Mouse (Mus musculus): ENCODE data around the gene Kri1. TPM values are rescaled to one million over a fixed set of nuclear protein-coding genes. Genes with fewer than 3 reads are reported as not detected.
"Not testable (repeated sequence)": the region's sequence is repeated elsewhere in the genome, so short reads cannot be mapped to it uniquely, and the experiment has no call there.

Kri1 gene
- polyA plus RNA-seq, 1 experiment from 2014 or later = 8.7 TPM

DNA sequence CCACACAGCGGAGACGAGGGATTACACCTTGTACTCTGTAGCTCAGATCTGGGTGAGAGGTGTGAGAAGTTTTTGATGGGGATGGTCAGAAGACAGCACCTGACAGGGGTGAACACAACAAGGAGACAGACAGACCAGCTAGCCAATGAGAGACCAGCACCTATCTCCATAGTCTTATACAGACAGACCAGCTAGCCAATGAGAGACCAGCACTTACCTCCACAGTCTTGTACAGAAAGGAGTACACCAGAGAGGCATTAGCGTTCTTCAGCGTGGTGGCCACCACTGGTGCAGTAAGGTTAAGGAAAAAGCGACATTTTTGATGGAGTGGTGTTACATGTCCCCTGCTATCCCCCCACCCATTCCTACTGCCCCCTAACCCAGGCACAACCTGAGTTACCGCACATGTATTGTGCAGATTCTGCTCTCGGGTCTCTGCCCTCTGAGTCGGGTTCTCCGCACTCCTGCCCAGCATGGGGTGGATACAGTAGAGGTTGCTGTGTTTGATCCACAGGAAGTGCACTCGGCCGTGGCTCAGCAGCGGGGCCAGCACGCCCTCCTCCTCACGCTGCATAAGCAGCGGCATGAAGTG is 21.5 kb upstream of the Kri1 start:
- no peak for DNase-seq (ENCODE audit: low spot score)
- H3K9me3 ChIP-seq (replicated peaks; ENCODE audit: low read length) = no peaks in the 10 kb centered on the region
- no peak overlapping the region for H3K9ac ChIP-seq (ENCODE audit: low read depth, low read length)
- no peak for TF ChIP-seq CTCF (IDR thresholded peaks at IDR 0.05; ENCODE audit: low read depth)
- no peak overlapping the region for H3K4me3 ChIP-seq (replicated peaks; ENCODE audit: low read depth, low read length)
- no peaks in the 10 kb centered on the region for H3K4me1 ChIP-seq (replicated peaks; ENCODE audit: insufficient read depth, low read length)
- peak overlapping the region; percentile 36; the same call in 1 of the 2 replicates for H3K27ac ChIP-seq
- 43% methylated on average over 15 of the region's 15 CpGs for whole genome bisulfite sequencing
- H3K4me2 ChIP-seq (ENCODE audit: low read length) = peak overlapping the region; percentile 37; the same call in 1 of the 2 replicates
- peak; percentile 74 for ATAC-seq (replicated peaks; ENCODE audit: low FRiP score, low read depth)
- H3K36me3 ChIP-seq (ENCODE audit: insufficient read depth, low read length) = no peaks in the 10 kb centered on the region
- no peaks in the 10 kb centered on the region for H3K27me3 ChIP-seq (ENCODE audit: insufficient read depth, low read length)

GRCm38 (mm10) chr9:21305065-21305464 is 17.3 kb upstream of the Kri1 start:
- WGBS = 73% methylated on average over 7 of the region's 7 CpGs
- no peak for TF ChIP-seq CTCF (IDR thresholded peaks at IDR 0.05; ENCODE audit: low read depth)

DNA sequence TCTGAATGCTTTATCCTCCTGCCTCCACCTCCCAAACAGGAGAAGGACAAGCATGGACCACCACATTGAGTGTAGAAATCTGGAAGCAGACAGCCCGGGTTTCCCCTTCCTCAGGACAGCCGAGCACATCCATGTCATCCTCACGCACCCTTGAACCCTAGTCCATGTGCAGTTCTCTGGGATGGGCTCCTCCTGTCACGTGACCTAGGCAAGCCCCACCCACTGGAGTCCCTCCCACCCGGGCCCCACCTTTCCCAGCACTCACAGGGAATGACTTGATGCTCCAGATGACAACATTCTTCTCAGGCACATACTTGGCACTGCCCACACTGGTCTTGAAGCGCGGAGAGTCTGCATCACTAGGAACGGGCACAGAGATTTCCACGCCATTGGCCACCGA is 11.2 kb upstream of the Kri1 start:
- no peaks in the 10 kb centered on the region for H3K4me1 ChIP-seq (replicated peaks; ENCODE audit: insufficient read depth, low read length)
- no peak for TF ChIP-seq CTCF (IDR thresholded peaks at IDR 0.05; ENCODE audit: low read depth)
- DNase-seq (ENCODE audit: low spot score) = no peak
- no peak overlapping the region for H3K9ac ChIP-seq (ENCODE audit: low read depth, low read length)
- ATAC-seq (replicated peaks; ENCODE audit: low FRiP score, low read depth) = no peak
- H3K36me3 ChIP-seq (ENCODE audit: insufficient read depth, low read length) = no peaks in the 10 kb centered on the region
- 81% methylated on average over 10 of the region's 10 CpGs for WGBS
- no peak overlapping the region for H3K27ac ChIP-seq
- no peaks in the 10 kb centered on the region for H3K9me3 ChIP-seq (replicated peaks; ENCODE audit: low read length)
- H3K27me3 ChIP-seq (ENCODE audit: insufficient read depth, low read length) = no peaks in the 10 kb centered on the region
- no peak overlapping the region for H3K4me2 ChIP-seq (ENCODE audit: low read length)
- H3K4me3 ChIP-seq (replicated peaks; ENCODE audit: low read depth, low read length) = no peak overlapping the region

More at GRCm38 (mm10) chr9:21305065-21305464, 17.3 kb upstream of the Kri1 start:
- Histone ChIP-seq H3K27ac (no peak overlapping the region), H3K36me3 (ENCODE audit: insufficient read depth, low read length) (no peaks in the 10 kb centered on the region), H3K9ac (ENCODE audit: low read depth, low read length) (no peak overlapping the region), H3K9me3 (replicated peaks; ENCODE audit: low read length) (no peaks in the 10 kb centered on the region), H3K27me3 (ENCODE audit: insufficient read depth, low read length) (no peaks in the 10 kb centered on the region), H3K4me2 (ENCODE audit: low read length) (no peak overlapping the region), H3K4me1 (replicated peaks; ENCODE audit: insufficient read depth, low read length) (no peaks in the 10 kb centered on the region), H3K4me3 (replicated peaks; ENCODE audit: low read depth, low read length) (no peak overlapping the region)
- DNase-seq (ENCODE audit: low spot score) (no peak), ATAC-seq (replicated peaks; ENCODE audit: low FRiP score, low read depth) (no peak)

DNA sequence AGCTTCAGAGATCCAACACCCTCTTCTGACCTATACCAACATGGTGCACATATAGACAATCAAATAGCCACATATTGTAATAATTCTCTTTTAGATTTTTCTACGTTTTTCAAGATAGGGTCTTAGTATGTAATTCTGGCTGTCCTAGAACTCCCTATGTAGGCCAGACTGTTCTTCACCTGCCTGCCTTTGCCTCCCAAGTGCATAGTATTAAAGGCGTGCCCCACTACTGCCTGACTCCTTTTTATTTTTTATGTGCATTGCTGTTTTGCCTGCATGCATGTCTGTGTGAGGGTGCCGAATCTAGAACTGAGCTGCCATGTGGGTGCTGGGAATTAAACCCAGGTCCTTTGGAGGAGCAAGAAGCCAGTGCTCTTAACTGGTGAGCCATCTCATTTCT is 4.5 kb upstream of the Kri1 start:
- H3K4me2 ChIP-seq (ENCODE audit: low read length) = no peak overlapping the region

GRCm38 (mm10) chr9:21291868-21292267 is 4.1 kb upstream of the Kri1 start:
- not testable (repeated sequence) for H3K9ac ChIP-seq (ENCODE audit: low read depth, low read length); DNase-seq (ENCODE audit: low spot score); H3K9me3 ChIP-seq (replicated peaks; ENCODE audit: low read length); ATAC-seq (replicated peaks; ENCODE audit: low FRiP score, low read depth); H3K36me3 ChIP-seq (ENCODE audit: insufficient read depth, low read length); H3K27me3 ChIP-seq (ENCODE audit: insufficient read depth, low read length)
- peaks cover 20% of the 10 kb centered on the region for H3K4me1 ChIP-seq (replicated peaks; ENCODE audit: insufficient read depth, low read length)
- 16% methylated on average over 7 of the region's 7 CpGs for WGBS
- 0 out of 2 replicates have a peak overlapping the region, but pooled peaks have one; percentile 14 for H3K4me3 ChIP-seq (replicated peaks; ENCODE audit: low read depth, low read length)
- H3K27ac ChIP-seq = peak overlapping the region; percentile 73
- peak overlapping the region; percentile 46 for H3K4me2 ChIP-seq (ENCODE audit: low read length)

More for the DNA sequence above, 4.5 kb upstream of the Kri1 start:
- TF ChIP-seq CTCF (IDR thresholded peaks at IDR 0.05; ENCODE audit: low read depth) = no peak
- Histone ChIP-seq H3K27me3 (ENCODE audit: insufficient read depth, low read length) (no peaks in the 10 kb centered on the region), H3K9ac (ENCODE audit: low read depth, low read length) (no peak overlapping the region), H3K36me3 (ENCODE audit: insufficient read depth, low read length) (no peaks in the 10 kb centered on the region), H3K9me3 (replicated peaks; ENCODE audit: low read length) (no peaks in the 10 kb centered on the region), H3K4me1 (replicated peaks; ENCODE audit: insufficient read depth, low read length) (peaks cover 16% of the 10 kb centered on the region), H3K4me3 (replicated peaks; ENCODE audit: low read depth, low read length) (no peak overlapping the region), H3K27ac (no peak overlapping the region)
- DNase-seq (ENCODE audit: low spot score) = no peak
- 90% methylated on average over 3 of the region's 3 CpGs for WGBS
- ATAC-seq (replicated peaks; ENCODE audit: low FRiP score, low read depth) = no peak

DNA sequence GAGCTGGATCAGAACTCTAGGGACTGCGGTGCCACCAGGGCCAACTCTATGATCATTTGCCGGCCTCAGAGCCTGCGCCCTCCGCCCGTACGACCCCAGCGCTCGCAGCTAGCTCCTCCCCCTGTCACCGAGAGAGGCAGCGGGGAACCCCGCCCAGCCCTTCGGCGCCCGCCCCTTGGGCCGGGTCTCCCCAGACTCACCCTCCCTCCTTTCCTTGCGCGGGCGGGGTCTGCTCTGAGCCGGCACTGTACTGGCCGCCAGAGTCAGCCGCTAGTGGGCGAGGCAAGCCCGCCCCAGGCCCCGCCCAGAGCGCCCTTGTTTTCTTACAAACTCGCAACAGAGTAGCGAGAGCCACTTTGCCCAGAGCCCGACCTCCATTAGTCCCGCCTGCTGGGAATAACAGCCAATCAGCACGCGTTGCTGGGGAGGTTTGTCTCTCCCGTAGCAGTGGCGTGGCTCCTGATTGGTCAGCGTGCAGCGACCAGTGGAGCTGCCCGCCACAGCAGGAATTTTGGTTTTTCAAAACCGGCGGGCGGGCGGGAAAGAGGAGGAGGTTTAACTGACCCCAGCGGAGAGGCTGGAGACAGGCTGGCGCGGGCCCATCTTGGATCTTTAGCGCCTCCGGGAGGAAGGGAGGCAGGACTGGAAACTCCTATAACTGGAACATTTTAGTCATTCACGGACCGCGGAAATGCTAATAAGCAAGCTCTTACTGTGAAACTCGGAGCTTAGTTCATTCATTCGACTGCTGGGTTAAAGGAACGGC is 3.4 kb upstream of the Kri1 start, which contains the start of gene Cdkn2d:
Gene Cdkn2d (minus strand): TSS at position 386 of the 766 bp plus-strand sequence.
- peak; percentile 57 for TF ChIP-seq CTCF (IDR thresholded peaks at IDR 0.05; ENCODE audit: low read depth)
- Histone ChIP-seq H3K36me3 (ENCODE audit: insufficient read depth, low read length) (no peaks in the 10 kb centered on the region), H3K27me3 (ENCODE audit: insufficient read depth, low read length) (no peaks in the 10 kb centered on the region), H3K9ac (ENCODE audit: low read depth, low read length) (peak within 1 kb of the TSS; percentile 46), H3K4me2 (ENCODE audit: low read length) (peak within 1 kb of the TSS; percentile 52), H3K27ac (peak within 1 kb of the TSS; percentile 73), H3K4me1 (replicated peaks; ENCODE audit: insufficient read depth, low read length) (peaks cover 22% of the 10 kb centered on the region), H3K9me3 (replicated peaks; ENCODE audit: low read length) (no peaks in the 10 kb centered on the region), H3K4me3 (replicated peaks; ENCODE audit: low read depth, low read length) (peak within 1 kb of the TSS; percentile 48)
- ATAC-seq (replicated peaks; ENCODE audit: low FRiP score, low read depth) = peak; percentile 97
- DNase-seq (ENCODE audit: low spot score) = peak; percentile 100
- under 1% methylated on average over 42 of the region's 51 CpGs for WGBS
